Mouse (Mus musculus) embryonic stem cell, embryonic (primary cell): ENCODE measurements around the gene Susd5.

Experiments
- CTCF ChIA-PET, 4 experiments: fragments of 300-600 bp in 2 of 4; fragments of 350-600 bp in 2 of 4; sonication (Branson Sonifier 250); formaldehyde crosslinking; loops; one replicate each; lab custom pipeline; 2022; ENCODE audit warnings: inconsistent platforms in 2 of 4; lab: Charles Lee
- POLR2A ChIA-PET, 4 experiments: fragments of 300-600 bp in 2 of 4; fragments of 350-600 bp in 2 of 4; sonication (Branson Sonifier 250); formaldehyde crosslinking; loops; one replicate each; lab custom pipeline; 2022; ENCODE audit warnings: antibody characterized with exemption in 4 of 4, inconsistent platforms in 1 of 4; lab: Charles Lee

Susd5 gene

DNA sequence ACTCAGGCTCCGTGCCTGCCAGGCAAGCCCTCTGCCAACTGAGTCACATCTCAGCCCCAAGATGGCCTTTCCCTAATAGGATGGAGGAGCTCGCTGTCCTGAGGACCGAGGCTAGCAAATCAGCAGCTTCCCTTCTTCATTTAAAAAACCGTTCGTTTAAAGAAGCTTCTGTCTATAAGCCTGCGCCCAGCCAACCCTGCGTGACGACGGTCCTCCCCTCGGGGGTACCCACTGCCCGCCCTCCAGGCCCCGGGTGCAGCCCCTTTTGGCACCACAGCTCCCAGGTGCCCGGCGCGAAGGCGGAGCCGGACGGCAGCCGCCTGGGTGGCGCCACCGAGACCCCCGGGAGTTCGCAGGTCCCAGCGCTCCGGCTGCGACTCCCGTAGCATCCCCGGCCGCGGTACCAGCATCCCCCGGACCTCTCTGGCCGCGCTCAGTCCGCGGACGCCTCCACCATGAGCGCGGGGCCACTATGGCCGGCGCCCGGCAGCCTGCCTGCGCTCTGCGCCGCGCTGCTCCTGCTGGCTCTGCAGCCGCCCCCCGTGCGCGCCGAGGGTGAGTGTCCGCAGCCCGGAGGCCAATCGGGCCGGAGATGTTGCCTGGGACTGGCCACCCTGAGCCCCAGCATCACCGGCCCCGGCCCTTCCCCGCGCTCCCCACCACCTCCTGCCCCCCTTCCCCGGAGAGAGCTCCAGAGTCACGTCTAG lies at the start of gene Susd5:
Gene Susd5, plus strand, starts transcription at position 51 of the 707 bp plus-strand sequence.
- POLR2A ChIA-PET = interaction anchor here in 3 of 4 experiments (0.5 to 2.6 kb wide), 16 partner anchors 11 to 599 kb away, joined by 3 to 14 read pairs (median 4); partner anchors contain the start of genes Fbxl2 (in 2 of the 3) and Ubp1 (in 1 of the 3)
- CTCF ChIA-PET = interaction anchor here (0.6 to 3.2 kb wide), 10 partner anchors 9 to 1530 kb away, joined by 3 to 13 read pairs (median 4); partner anchors contain the start of gene Fbxl2 (in 3 of the 4)

- CTCF ChIA-PET = interaction anchor here in 2 of 4 experiments (1.0 to 3.8 kb wide), 4 partner anchors 10 to 37 kb away, joined by 3 to 15 read pairs (median 4); partner anchors contain the start of gene Fbxl2 (in 1 of the 2)
- POLR2A ChIA-PET = interaction anchor here in 3 of 4 experiments (0.7 to 1.2 kb wide), 3 partner anchors 19 to 114 kb away, joined by 3 to 4 read pairs (median 3); partner anchors contain the start of gene Ubp1 (in 1 of the 3)
Measured at GRCm38 (mm10) chr9:114007850-114008350, 49.0 kb upstream of the Susd5 start.

GRCm38 (mm10) chr9:114009526-114009925 lies 47.4 kb upstream of the Susd5 start:
- CTCF ChIA-PET = interaction anchor here in 3 of 4 experiments (0.6 to 3.8 kb wide), 7 partner anchors 9 to 601 kb away, joined by 3 to 15 read pairs (median 4); partner anchors contain the start of gene Fbxl2 (in 1 of the 3)

GRCm38 (mm10) chr9:114011203-114011602 lies 45.7 kb upstream of the Susd5 start:
- CTCF ChIA-PET = interaction anchor here (0.5 to 3.8 kb wide), 8 partner anchors 10 to 365 kb away, joined by 3 to 15 read pairs (median 3); partner anchors contain the start of gene Fbxl2 (in 1 of the 4)
- POLR2A ChIA-PET = interaction anchor here in 3 of 4 experiments (0.6 to 1.5 kb wide), 4 partner anchors 18 to 76 kb away, joined by 3 to 4 read pairs (median 4); partner anchors contain the start of gene Fbxl2 (in 1 of the 3)

More at GRCm38 (mm10) chr9:114009526-114009925, 47.4 kb upstream of the Susd5 start:
- POLR2A ChIA-PET = interaction anchor here in 2 of 4 experiments (0.7 to 1.2 kb wide), 7 partner anchors 9 to 251 kb away, joined by 3 read pairs; partner anchors contain the start of genes Susd5 (in 1 of the 2) and Ubp1 (in 1 of the 2)

- CTCF ChIA-PET = interaction anchor here in 2 of 4 experiments (0.6 kb wide), 3 partner anchors 103 to 288 kb away, joined by 3 to 4 read pairs (median 3); no protein-coding TSS in a partner anchor
- POLR2A ChIA-PET = no interaction called here
Measured at GRCm38 (mm10) chr9:114014034-114014433, 42.9 kb upstream of the Susd5 start.

DNA sequence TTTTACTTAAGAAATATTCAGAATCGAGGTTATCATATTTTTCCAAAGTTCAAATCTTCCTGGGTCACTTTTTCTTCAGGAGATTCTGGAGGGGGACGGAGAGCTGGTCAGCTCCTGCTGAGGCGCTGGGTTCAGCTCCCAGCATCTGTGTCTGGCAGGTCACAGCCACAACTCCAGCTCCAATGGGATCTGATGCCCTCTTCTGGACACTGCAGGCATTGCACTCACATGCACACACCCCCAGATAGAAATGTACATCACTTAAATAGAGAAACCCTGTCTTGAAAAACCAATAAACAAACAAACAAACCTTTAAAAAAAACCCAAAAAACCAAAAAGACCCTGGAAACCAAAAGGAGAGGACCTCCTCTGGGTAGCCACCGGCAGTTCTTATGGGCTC lies 41.2 kb upstream of the Susd5 start:
- POLR2A ChIA-PET = interaction anchor here in 2 of 4 experiments (0.5 to 1.3 kb wide), 4 partner anchors 10 to 1009 kb away, joined by 3 to 5 read pairs (median 3); no protein-coding TSS in a partner anchor
- CTCF ChIA-PET = interaction anchor here (0.5 to 1.8 kb wide), 38 partner anchors 9 to 835 kb away, joined by 3 to 16 read pairs (median 4); partner anchors contain the start of gene Fbxl2 (in 2 of the 4)

GRCm38 (mm10) chr9:114016402-114016801 lies 40.5 kb upstream of the Susd5 start:
- ChIA-PET CTCF (interaction anchor here (0.7 to 1.8 kb wide), 12 partner anchors 12 to 97 kb away, joined by 3 to 16 read pairs (median 5); partner anchors contain the start of gene Fbxl2 (in 1 of the 4)), POLR2A (interaction anchor here in 2 of 4 experiments (0.5 to 1.3 kb wide), 3 partner anchors 10 to 1008 kb away, joined by 3 to 5 read pairs (median 4); no protein-coding TSS in a partner anchor)

- CTCF ChIA-PET = interaction anchor here in 3 of 4 experiments (0.6 to 1.9 kb wide), 7 partner anchors 9 to 416 kb away, joined by 3 to 5 read pairs (median 3); partner anchors contain the start of genes Fbxl2 (in 1 of the 3) and Susd5 (in 1 of the 3)
- POLR2A ChIA-PET = interaction anchor here in 1 of 4 experiments (0.5 to 1.1 kb wide), 3 partner anchors 10 to 28 kb away, joined by 3 to 4 read pairs (median 3); no protein-coding TSS in a partner anchor
Measured at GRCm38 (mm10) chr9:114019012-114019762, 37.8 kb upstream of the Susd5 start.

GRCm38 (mm10) chr9:114022141-114022540 lies 34.8 kb upstream of the Susd5 start:
- CTCF ChIA-PET = no interaction called here
- POLR2A ChIA-PET = interaction anchor here in 1 of 4 experiments (0.7 kb wide), 1 partner anchor 24 kb away, joined by 3 read pairs; the partner anchor contains the start of gene Fbxl2

DNA sequence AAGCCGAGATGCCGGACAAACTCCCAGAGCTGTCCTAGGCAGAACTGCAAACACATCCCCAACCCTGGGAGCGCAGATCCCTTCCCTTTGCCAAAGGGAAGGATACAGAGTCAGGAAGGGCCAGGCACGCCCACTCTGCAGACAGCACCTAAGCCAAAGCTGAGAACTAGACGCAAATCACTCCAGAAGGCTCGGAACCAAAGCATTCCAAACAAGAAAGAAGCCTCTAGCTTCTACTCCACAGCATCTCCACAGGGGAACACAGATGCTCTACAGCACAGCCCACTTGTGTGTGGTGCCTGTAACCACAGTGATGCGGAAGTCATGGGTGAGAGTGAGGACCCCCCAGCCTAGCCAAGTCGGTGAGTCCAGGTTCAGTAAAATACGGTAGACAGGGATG lies 31.8 kb upstream of the Susd5 start:
- POLR2A ChIA-PET = interaction anchor here in 1 of 4 experiments (2.3 to 2.4 kb wide), 2 partner anchors 9 to 94 kb away, joined by 5 to 9 read pairs; partner anchors contain the start of gene Ubp1
- CTCF ChIA-PET = interaction anchor here in 2 of 4 experiments (0.8 to 1.0 kb wide), 2 partner anchors 10 to 51 kb away, joined by 3 read pairs; no protein-coding TSS in a partner anchor

GRCm38 (mm10) chr9:114025846-114026245 lies 31.1 kb upstream of the Susd5 start:
- POLR2A ChIA-PET = interaction anchor here in 3 of 4 experiments (0.5 to 2.4 kb wide), 6 partner anchors 10 to 1546 kb away, joined by 3 to 9 read pairs (median 5); partner anchors contain the start of genes Fbxl2 (in 1 of the 3) and Ubp1 (in 1 of the 3)
- CTCF ChIA-PET = interaction anchor here in 1 of 4 experiments (1.0 kb wide), 1 partner anchor 10 kb away, joined by 3 read pairs; no protein-coding TSS in a partner anchor

DNA sequence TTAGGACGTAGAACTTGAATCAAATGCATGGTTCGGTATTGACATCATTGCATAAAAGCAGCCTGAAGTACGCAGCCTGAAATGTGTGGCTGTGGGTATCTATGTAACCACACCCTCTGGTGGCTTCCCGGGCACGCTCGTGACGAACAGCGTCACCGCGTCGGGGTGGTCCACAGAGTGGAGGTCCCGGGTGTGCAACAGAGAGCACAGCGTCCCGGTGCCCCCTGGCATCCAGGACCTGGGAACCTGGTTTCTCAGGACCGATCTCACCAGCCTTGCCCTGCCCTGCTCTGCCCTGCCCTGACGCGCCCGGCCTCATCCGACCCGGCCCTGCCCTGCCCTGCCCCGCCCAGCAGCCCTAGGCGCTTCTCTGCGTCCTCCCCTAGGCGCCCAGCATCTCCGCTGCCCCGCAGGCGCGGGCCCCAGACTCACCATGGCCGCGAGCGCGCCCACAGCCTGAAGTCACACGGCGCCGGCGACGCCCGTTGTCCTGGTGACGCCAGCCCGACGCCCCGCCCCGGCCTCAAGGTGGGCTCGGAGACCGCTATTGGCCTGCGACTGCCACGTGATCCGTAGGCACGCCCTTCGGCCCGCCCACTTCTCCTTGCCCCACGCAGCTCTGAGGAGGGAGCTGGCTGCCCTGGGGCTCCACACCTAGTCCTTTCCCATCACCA lies 30.5 kb upstream of the Susd5 start:
- CTCF ChIA-PET = interaction anchor here in 3 of 4 experiments (0.7 to 1.4 kb wide), 8 partner anchors 11 to 61 kb away, joined by 3 to 6 read pairs (median 3); partner anchors contain the start of gene Fbxl2 (in 1 of the 3)
- POLR2A ChIA-PET = interaction anchor here in 3 of 4 experiments (0.5 to 2.4 kb wide), 19 partner anchors 9 to 1547 kb away, joined by 3 to 10 read pairs (median 4); partner anchors contain the start of genes Fbxl2 (in 2 of the 3) and Ubp1 (in 1 of the 3)

GRCm38 (mm10) chr9:114040945-114041344 lies 16.0 kb upstream of the Susd5 start:
- ChIA-PET CTCF (interaction anchor here (0.5 to 1.6 kb wide), 12 partner anchors 14 to 1972 kb away, joined by 3 to 9 read pairs (median 4); no protein-coding TSS in a partner anchor), POLR2A (interaction anchor here in 2 of 4 experiments (1.0 to 1.1 kb wide), 2 partner anchors 14 to 52 kb away, joined by 3 to 6 read pairs; no protein-coding TSS in a partner anchor)

- POLR2A ChIA-PET = interaction anchor here in 2 of 4 experiments (0.6 to 0.9 kb wide), 2 partner anchors 9 to 36 kb away, joined by 3 to 8 read pairs; no protein-coding TSS in a partner anchor
- CTCF ChIA-PET = interaction anchor here in 2 of 4 experiments (0.9 to 1.6 kb wide), 3 partner anchors 27 to 45 kb away, joined by 4 to 6 read pairs (median 5); no protein-coding TSS in a partner anchor
Measured at GRCm38 (mm10) chr9:114042490-114042889, 14.4 kb upstream of the Susd5 start.

- ChIA-PET CTCF (interaction anchor here (0.5 to 3.7 kb wide), 25 partner anchors 8 to 382 kb away, joined by 3 to 16 read pairs (median 5); partner anchors contain the start of gene Susd5 (in 2 of the 4)), POLR2A (interaction anchor here in 2 of 4 experiments (0.7 to 1.5 kb wide), 4 partner anchors 13 to 43 kb away, joined by 3 to 5 read pairs (median 5); partner anchors contain the start of gene Susd5 (in 2 of the 2))
Measured at GRCm38 (mm10) chr9:114044446-114044845, 12.5 kb upstream of the Susd5 start.
